Mouse (Mus musculus) MEL (cell line): Measurements from ENCODE around the gene Armc7. TPM values are rescaled to one million over a fixed set of nuclear protein-coding genes. Genes with fewer than 3 reads are reported as not detected.

Experiments used
- DNase-seq: peaks from one replicate; pipeline ENCODE4 v3.0.0; 2011; ENCODE audit warnings: low read depth, low spot score
- H3K27ac ChIP-seq: 2 replicates; pipeline ENCODE4 v1.5.1; 2012; ENCODE audit warnings: low read depth, mild to moderate bottlenecking, control low read depth, low read length, moderate library complexity; ENCODE audit not compliant: control insufficient read depth
- H3K27me3 ChIP-seq, 2 experiments: fragments of 150-350 bp in 1 of 2; sonication (generic) in 1 of 2; 2 replicates each; pipeline ENCODE4 v1.6.1; 2012; ENCODE audit warnings: low read length in 2 of 2, mild to moderate bottlenecking in 2 of 2, improper control_type of control experiment in 1 of 2, moderate library complexity in 1 of 2; ENCODE audit not compliant: insufficient read depth in 2 of 2, control insufficient read depth in 1 of 2
- H3K36me3 ChIP-seq, 2 experiments: 2 replicates each; pipeline ENCODE4 v1.6.1; 2012 to 2014; ENCODE audit warnings: low read length in 2 of 2, improper control_type of control experiment in 1 of 2, inconsistent platforms in 1 of 2, mild to moderate bottlenecking in 1 of 2; ENCODE audit not compliant: insufficient read depth in 2 of 2, control insufficient read depth in 1 of 2
- H3K4me1 ChIP-seq, 2 experiments: fragments of 150-350 bp in 1 of 2; sonication (generic) in 1 of 2; 2 replicates each; pipeline ENCODE4 v1.6.1; 2012; ENCODE audit warnings: low read length in 2 of 2, improper control_type of control experiment in 1 of 2, mild to moderate bottlenecking in 1 of 2; ENCODE audit not compliant: insufficient read depth in 2 of 2, control insufficient read depth in 1 of 2
- H3K4me3 ChIP-seq, 2 experiments: fragments of 150-350 bp in 1 of 2; sonication (generic) in 1 of 2; 2 replicates each; pipeline ENCODE4 v1.5.1; 2012; ENCODE audit warnings: low read depth in 2 of 2, low read length in 2 of 2, mild to moderate bottlenecking in 2 of 2, moderate library complexity in 2 of 2, control low read depth in 1 of 2, improper control_type of control experiment in 1 of 2; ENCODE audit not compliant: control insufficient read depth in 1 of 2, insufficient read depth in 1 of 2
- H3K79me2 ChIP-seq: 2 replicates; pipeline ENCODE4 v1.6.1; 2012; ENCODE audit warnings: mild to moderate bottlenecking, low read length, moderate library complexity; ENCODE audit not compliant: control insufficient read depth, poor library complexity, insufficient read depth
- H3K9ac ChIP-seq: 2 replicates; pipeline ENCODE4 v1.6.1; 2012; ENCODE audit warnings: low read depth, mild to moderate bottlenecking, control low read depth, low read length, moderate library complexity; ENCODE audit not compliant: control insufficient read depth, poor library complexity, severe bottlenecking
- H3K9me3 ChIP-seq: fragments of 150-350 bp; sonication (generic); replicated peaks from 2 replicates; pipeline ENCODE4 v1.6.1; 2012; ENCODE audit warnings: mild to moderate bottlenecking, low read length, improper control_type of control experiment, moderate library complexity; ENCODE audit not compliant: insufficient read depth
- BHLHE40 ChIP-seq: IDR thresholded peaks from 2 replicates; pipeline ENCODE4 v1.6.1; 2012; ENCODE audit warnings: low read depth, mild to moderate bottlenecking, inconsistent platforms, low read length, improper control_type of control experiment, borderline replicate concordance
- CHD1 ChIP-seq: IDR thresholded peaks from 2 replicates; pipeline ENCODE4 v1.6.1; 2012; ENCODE audit warnings: low read depth, mild to moderate bottlenecking, inconsistent platforms, low read length, improper control_type of control experiment
- CTCF ChIP-seq, 3 experiments: IDR thresholded peaks in 2 of 3; conservative IDR thresholded peaks in 1 of 3; 2 replicates each; pipeline ENCODE4 v1.5.1; 2011 to 2012; ENCODE audit warnings: low read length in 3 of 3, low read depth in 2 of 3, mild to moderate bottlenecking in 2 of 3, improper control_type of control experiment in 1 of 3, inconsistent platforms in 1 of 3, mixed read lengths in 1 of 3, moderate library complexity in 1 of 3; ENCODE audit not compliant: control insufficient read depth in 1 of 3, insufficient read depth in 1 of 3, poor library complexity in 1 of 3, severe bottlenecking in 1 of 3
- E2F4 ChIP-seq: IDR thresholded peaks from 2 replicates; pipeline ENCODE4 v1.6.1; 2011; ENCODE audit warnings: low read depth, low read length, improper control_type of control experiment, borderline replicate concordance
- EP300 ChIP-seq, 2 experiments: IDR thresholded peaks; 2 replicates each; pipeline ENCODE4 v1.6.1; 2011; ENCODE audit warnings: improper control_type of control experiment in 2 of 2, low read length in 2 of 2, low read depth in 1 of 2, mild to moderate bottlenecking in 1 of 2
- ETS1 ChIP-seq: IDR thresholded peaks from 2 replicates; pipeline ENCODE4 v1.6.1; 2012; ENCODE audit warnings: low read depth, mild to moderate bottlenecking, inconsistent platforms, low read length, improper control_type of control experiment, moderate library complexity
- GABPA ChIP-seq: IDR thresholded peaks from 2 replicates; pipeline ENCODE4 v1.6.1; 2012; ENCODE audit warnings: low read depth, mild to moderate bottlenecking, inconsistent platforms, low read length, improper control_type of control experiment, moderate library complexity
- GATA1 ChIP-seq: IDR thresholded peaks from 2 replicates; pipeline ENCODE4 v1.6.1; 2011; ENCODE audit warnings: low read depth, low read length, improper control_type of control experiment
- KAT2A ChIP-seq: conservative IDR thresholded peaks from 2 replicates; pipeline ENCODE4 v1.6.1; 2012; ENCODE audit warnings: low read depth, low read length, improper control_type of control experiment, inconsistent platforms
- MAFK ChIP-seq: IDR thresholded peaks from 2 replicates; pipeline ENCODE4 v1.6.1; 2011; ENCODE audit warnings: low read depth, mild to moderate bottlenecking, low read length, improper control_type of control experiment, borderline replicate concordance
- MXI1 ChIP-seq: IDR thresholded peaks from 2 replicates; pipeline ENCODE4 v1.6.1; 2011; ENCODE audit warnings: mild to moderate bottlenecking, low read depth, low read length, improper control_type of control experiment
- MYC ChIP-seq: IDR thresholded peaks from 2 replicates; pipeline ENCODE4 v1.6.1; 2011; ENCODE audit warnings: low read depth, mild to moderate bottlenecking, low read length, improper control_type of control experiment, moderate library complexity
- POLR2A ChIP-seq, 2 experiments: IDR thresholded peaks; 2 replicates each; pipeline ENCODE4 v1.6.1; 2011 to 2012; ENCODE audit warnings: low read length in 2 of 2, mild to moderate bottlenecking in 2 of 2, control low read depth in 1 of 2, improper control_type of control experiment in 1 of 2, low read depth in 1 of 2, moderate library complexity in 1 of 2; ENCODE audit not compliant: control insufficient read depth in 1 of 2, insufficient read depth in 1 of 2, poor library complexity in 1 of 2
- SMC3 ChIP-seq: IDR thresholded peaks from 2 replicates; pipeline ENCODE4 v1.6.1; 2011; ENCODE audit warnings: low read depth, low read length, improper control_type of control experiment
- TAL1 ChIP-seq: IDR thresholded peaks from 2 replicates; pipeline ENCODE4 v1.6.1; 2012; ENCODE audit warnings: mild to moderate bottlenecking, inconsistent platforms, low read length, moderate library complexity, mixed read lengths
- TCF12 ChIP-seq: IDR thresholded peaks from 2 replicates; pipeline ENCODE4 v1.6.1; 2014; ENCODE audit warnings: low read depth, mild to moderate bottlenecking, inconsistent platforms, low read length, improper control_type of control experiment, moderate library complexity
- USF2 ChIP-seq, 2 experiments: IDR thresholded peaks; 2 replicates each; pipeline ENCODE4 v1.6.1; 2011 to 2012; ENCODE audit warnings: improper control_type of control experiment in 2 of 2, low read length in 2 of 2, borderline replicate concordance in 1 of 2, inconsistent platforms in 1 of 2, low read depth in 1 of 2, mild to moderate bottlenecking in 1 of 2; ENCODE audit not compliant: insufficient read depth in 1 of 2
- ZNF384 ChIP-seq: IDR thresholded peaks from 2 replicates; pipeline ENCODE4 v1.6.1; 2012; ENCODE audit warnings: low read depth, mild to moderate bottlenecking, inconsistent platforms, low read length, improper control_type of control experiment
- polyA plus RNA-seq, 2 experiments: library from polyadenylated mRNA; stranded (reverse) in 1 of 2; unstranded in 1 of 2; fragments of >175 nt in 1 of 2; fragments of >200 nt in 1 of 2; gene quantifications; 2 replicates each; pipeline versions ENCODE4 v1.2.1 to v1.2.4; 2012; ENCODE audit warnings: low replicate concordance in 2 of 2, low read depth in 1 of 2; ENCODE audit not compliant: insufficient read length in 2 of 2, insufficient read depth in 1 of 2, missing spikeins in 1 of 2
- total RNA-seq: library from RNA; depleted of rRNA; stranded (reverse); fragments of 300-350 nt; gene quantifications from 2 replicates; pipeline ENCODE4 v1.2.3, GENCODE M21; 2012

Armc7 gene
- total and polyA plus RNA-seq, 3 experiments = 9.1 to 13.1 TPM; not detected in 1

- Histone ChIP-seq H3K4me3 (no peak overlapping the region), H3K27me3 (no peaks in the 10 kb centered on the region), H3K79me2 (no peaks in the 10 kb centered on the region), H3K9me3 (no peaks in the 10 kb centered on the region), H3K27ac (no peak overlapping the region), H3K36me3 (no peaks in the 10 kb centered on the region), H3K4me1 (peaks cover 3 to 13% of the 10 kb centered on the region in 2 experiments), H3K9ac (no peak overlapping the region)
- TF ChIP-seq KAT2A (no peak), SMC3 (no peak), POLR2A (IDR thresholded peaks at IDR 0.05; ENCODE audit: control insufficient read depth in 1 of 2, insufficient read depth in 1 of 2, low read depth in 1 of 2, low read length in 2 of 2, poor library complexity in 1 of 2) (no peak), BHLHE40 (no peak), ZNF384 (no peak), MXI1 (no peak), GATA1 (no peak), TAL1 (no peak), TCF12 (no peak), CTCF (IDR thresholded peaks at IDR 0.05 in 2 of 3, conservative IDR thresholded peaks at IDR 0.05 in 1 of 3; ENCODE audit: control insufficient read depth in 1 of 3, insufficient read depth in 1 of 3, low read depth in 2 of 3, low read length in 3 of 3, poor library complexity in 1 of 3, severe bottlenecking in 1 of 3) (no peak), USF2 (IDR thresholded peaks at IDR 0.05; ENCODE audit: borderline replicate concordance in 1 of 2, insufficient read depth in 1 of 2, low read depth in 1 of 2, low read length in 2 of 2) (no peak), GABPA (no peak), E2F4 (no peak), MAFK (no peak)
- no peak for DNase-seq
These were observed 26.5 kb upstream of the Armc7 start for GRCm38 (mm10) chr11:115448998-115449397.

- H3K27ac ChIP-seq = no peak overlapping the region
These were observed 25.3 kb upstream of the Armc7 start for GRCm38 (mm10) chr11:115450176-115450575.

GRCm38 (mm10) chr11:115451781-115452241, 23.7 kb upstream of the Armc7 start:
- peak; percentile 54 for DNase-seq
- Histone ChIP-seq H3K9me3 (no peaks in the 10 kb centered on the region), H3K4me1 (peaks cover 3 to 13% of the 10 kb centered on the region in 2 experiments), H3K9ac (no peak overlapping the region), H3K27ac (peak overlapping the region; percentile 5; the same call in 1 of the 2 replicates), H3K4me3 (no peak overlapping the region), H3K27me3 (no peaks in the 10 kb centered on the region), H3K36me3 (no peaks in the 10 kb centered on the region), H3K79me2 (no peaks in the 10 kb centered on the region)
- TF ChIP-seq CHD1 = no peak
- TF ChIP-seq MYC = no peak
- no peak for TF ChIP-seq MXI1
- no peak for TF ChIP-seq GABPA
- TF ChIP-seq ETS1 = no peak

More at GRCm38 (mm10) chr11:115450176-115450575, 25.3 kb upstream of the Armc7 start:
- Histone ChIP-seq H3K4me1 (peaks cover 3 to 13% of the 10 kb centered on the region in 2 experiments), H3K27me3 (no peaks in the 10 kb centered on the region), H3K79me2 (no peaks in the 10 kb centered on the region), H3K9ac (no peak overlapping the region), H3K4me3 (no peak overlapping the region), H3K36me3 (no peaks in the 10 kb centered on the region), H3K9me3 (no peaks in the 10 kb centered on the region)
- no peak for DNase-seq
- TF ChIP-seq EP300 (IDR thresholded peaks at IDR 0.05; ENCODE audit: low read depth in 1 of 2, low read length in 2 of 2) = no peak
